Mouse (Mus musculus): ENCODE measurements around the gene Gm11042. TPM values are rescaled to one million over a fixed set of nuclear protein-coding genes. Genes with fewer than 3 reads are reported as not detected.
A peak's percentile ranks its signal among the peaks of the same experiment; 100 is the strongest.

Gene Gm11042
- polyA plus RNA-seq, 1 experiment from 2014 or later: not detected

GRCm38 (mm10) chr12:74293624-74294023, 22.6 kb downstream of the Gm11042 start:
- DNase-seq (ENCODE audit: low spot score) (peak; percentile 75), ATAC-seq (replicated peaks; ENCODE audit: low FRiP score, low read depth) (no peak)
- H3K9me3 ChIP-seq (replicated peaks; ENCODE audit: low read length): no peaks in the 10 kb centered on the region
- no peaks in the 10 kb centered on the region for H3K27me3 ChIP-seq (ENCODE audit: insufficient read depth, low read length)
- 4% methylated on average over 4 of the region's 4 CpGs for WGBS
- H3K4me2 ChIP-seq (ENCODE audit: low read length): no peak overlapping the region
- no peak overlapping the region for H3K9ac ChIP-seq (ENCODE audit: low read depth, low read length)
- no peaks in the 10 kb centered on the region for H3K4me1 ChIP-seq (replicated peaks; ENCODE audit: insufficient read depth, low read length)
- H3K4me3 ChIP-seq (replicated peaks; ENCODE audit: low read depth, low read length): no peak overlapping the region
- TF ChIP-seq CTCF (IDR thresholded peaks at IDR 0.05; ENCODE audit: low read depth): peak; percentile 88
- H3K36me3 ChIP-seq (ENCODE audit: insufficient read depth, low read length): no peaks in the 10 kb centered on the region
- H3K27ac ChIP-seq: no peak overlapping the region

- 86% methylated on average over 4 of the region's 4 CpGs for WGBS
- Histone ChIP-seq H3K27ac (no peak overlapping the region), H3K4me3 (replicated peaks; ENCODE audit: low read depth, low read length) (no peak overlapping the region), H3K27me3 (ENCODE audit: insufficient read depth, low read length) (no peaks in the 10 kb centered on the region), H3K4me2 (ENCODE audit: low read length) (no peak overlapping the region), H3K9me3 (replicated peaks; ENCODE audit: low read length) (no peaks in the 10 kb centered on the region), H3K36me3 (ENCODE audit: insufficient read depth, low read length) (no peaks in the 10 kb centered on the region), H3K4me1 (replicated peaks; ENCODE audit: insufficient read depth, low read length) (no peaks in the 10 kb centered on the region), H3K9ac (ENCODE audit: low read depth, low read length) (no peak overlapping the region)
- no peak for TF ChIP-seq CTCF (IDR thresholded peaks at IDR 0.05; ENCODE audit: low read depth)
- DNase-seq (ENCODE audit: low spot score): no peak
- no peak for ATAC-seq (replicated peaks; ENCODE audit: low FRiP score, low read depth)
Measured at GRCm38 (mm10) chr12:74290983-74291382, 25.2 kb downstream of the Gm11042 start.

GRCm38 (mm10) chr12:74284685-74285054, 31.5 kb downstream of the Gm11042 start:
- 5% methylated on average over 11 of the region's 11 CpGs for WGBS
- no peak overlapping the region for H3K9ac ChIP-seq (ENCODE audit: low read depth, low read length)

GRCm38 (mm10) chr12:74284020-74284684, 32.0 kb downstream of the Gm11042 start:
- H3K36me3 ChIP-seq (ENCODE audit: insufficient read depth, low read length): no peaks in the 10 kb centered on the region
- no peak overlapping the region for H3K27ac ChIP-seq
- H3K4me1 ChIP-seq (replicated peaks; ENCODE audit: insufficient read depth, low read length): 0 out of 2 replicates have a peak, but pooled peaks cover 5% of the 10 kb centered on the region
- no peaks in the 10 kb centered on the region for H3K9me3 ChIP-seq (replicated peaks; ENCODE audit: low read length)
- H3K4me2 ChIP-seq (ENCODE audit: low read length): peak overlapping the region; percentile 61
- peak; percentile 93 for DNase-seq (ENCODE audit: low spot score)
- peak; percentile 78 for TF ChIP-seq CTCF (IDR thresholded peaks at IDR 0.05; ENCODE audit: low read depth)
- H3K4me3 ChIP-seq (replicated peaks; ENCODE audit: low read depth, low read length): peak overlapping the region; percentile 33
- no peak overlapping the region for H3K9ac ChIP-seq (ENCODE audit: low read depth, low read length)
- under 1% methylated on average over 49 of the region's 49 CpGs for WGBS
- no peaks in the 10 kb centered on the region for H3K27me3 ChIP-seq (ENCODE audit: insufficient read depth, low read length)
- ATAC-seq (replicated peaks; ENCODE audit: low FRiP score, low read depth): peak; percentile 92

More at GRCm38 (mm10) chr12:74284685-74285054, 31.5 kb downstream of the Gm11042 start:
- no peak for ATAC-seq (replicated peaks; ENCODE audit: low FRiP score, low read depth)
- Histone ChIP-seq H3K27ac (no peak overlapping the region), H3K4me2 (ENCODE audit: low read length) (peak overlapping the region; percentile 61), H3K4me3 (replicated peaks; ENCODE audit: low read depth, low read length) (peak overlapping the region; percentile 33), H3K36me3 (ENCODE audit: insufficient read depth, low read length) (no peaks in the 10 kb centered on the region), H3K27me3 (ENCODE audit: insufficient read depth, low read length) (no peaks in the 10 kb centered on the region), H3K9me3 (replicated peaks; ENCODE audit: low read length) (no peaks in the 10 kb centered on the region), H3K4me1 (replicated peaks; ENCODE audit: insufficient read depth, low read length) (0 out of 2 replicates have a peak, but pooled peaks cover 5% of the 10 kb centered on the region)
- no peak for DNase-seq (ENCODE audit: low spot score)
- no peak for TF ChIP-seq CTCF (IDR thresholded peaks at IDR 0.05; ENCODE audit: low read depth)

- no peak for DNase-seq (ENCODE audit: low spot score)
- Histone ChIP-seq H3K4me3 (replicated peaks; ENCODE audit: low read depth, low read length) (no peak overlapping the region), H3K27me3 (ENCODE audit: insufficient read depth, low read length) (no peaks in the 10 kb centered on the region), H3K27ac (no peak overlapping the region), H3K9ac (ENCODE audit: low read depth, low read length) (no peak overlapping the region), H3K9me3 (replicated peaks; ENCODE audit: low read length) (no peaks in the 10 kb centered on the region), H3K4me1 (replicated peaks; ENCODE audit: insufficient read depth, low read length) (0 out of 2 replicates have a peak, but pooled peaks cover 5% of the 10 kb centered on the region), H3K4me2 (ENCODE audit: low read length) (no peak overlapping the region), H3K36me3 (ENCODE audit: insufficient read depth, low read length) (no peaks in the 10 kb centered on the region)
- ATAC-seq (replicated peaks; ENCODE audit: low FRiP score, low read depth): no peak
- no peak for TF ChIP-seq CTCF (IDR thresholded peaks at IDR 0.05; ENCODE audit: low read depth)
- WGBS: 64% methylated on average over 1 of the region's 1 CpGs
Measured at GRCm38 (mm10) chr12:74282846-74283245, 33.3 kb downstream of the Gm11042 start.

- no peak overlapping the region for H3K4me2 ChIP-seq (ENCODE audit: low read length)
- no peaks in the 10 kb centered on the region for H3K27me3 ChIP-seq (ENCODE audit: insufficient read depth, low read length)
- H3K27ac ChIP-seq: no peak overlapping the region
- 0 out of 2 replicates have a peak, but pooled peaks cover 5% of the 10 kb centered on the region for H3K4me1 ChIP-seq (replicated peaks; ENCODE audit: insufficient read depth, low read length)
- 77% methylated on average over 4 of the region's 4 CpGs for WGBS
- ATAC-seq (replicated peaks; ENCODE audit: low FRiP score, low read depth): no peak
- H3K36me3 ChIP-seq (ENCODE audit: insufficient read depth, low read length): no peaks in the 10 kb centered on the region
- no peak overlapping the region for H3K9ac ChIP-seq (ENCODE audit: low read depth, low read length)
- no peaks in the 10 kb centered on the region for H3K9me3 ChIP-seq (replicated peaks; ENCODE audit: low read length)
- DNase-seq (ENCODE audit: low spot score): no peak
- no peak overlapping the region for H3K4me3 ChIP-seq (replicated peaks; ENCODE audit: low read depth, low read length)
- TF ChIP-seq CTCF (IDR thresholded peaks at IDR 0.05; ENCODE audit: low read depth): no peak
Measured at GRCm38 (mm10) chr12:74281403-74281802, 34.8 kb downstream of the Gm11042 start.

Measured in kidney, postnatal 0 days (tissue).